Mouse (Mus musculus) midbrain, embryonic 15.5 days (tissue): ENCODE results near the gene Spo11. TPM values are rescaled to one million over a fixed set of nuclear protein-coding genes. Genes with fewer than 3 reads are reported as not detected.

Experiments
- ATAC-seq: fragments of 200-750 bp; cut with Nextera tagmentation; replicated peaks from 2 replicates; pipeline ENCODE4 v1.8.0; 2017; ENCODE audit warnings: moderate TSS enrichment
- H3K27ac ChIP-seq: fragments of 300-500 bp; sonication (generic); 2 replicates; pipeline ENCODE4 v1.5.1; 2015; ENCODE audit warnings: mild to moderate bottlenecking, inconsistent platforms
- H3K27me3 ChIP-seq: fragments of 300-500 bp; sonication (generic); replicated peaks from 2 replicates; pipeline ENCODE4 v1.6.1; 2015; ENCODE audit warnings: inconsistent platforms
- H3K36me3 ChIP-seq: fragments of 300-500 bp; sonication (generic); replicated peaks from 2 replicates; pipeline ENCODE4 v1.6.1; 2015; ENCODE audit warnings: inconsistent platforms
- H3K4me1 ChIP-seq: fragments of 300-500 bp; sonication (generic); 2 replicates; pipeline ENCODE4 v1.6.1; 2015; ENCODE audit warnings: inconsistent platforms
- H3K4me2 ChIP-seq: fragments of 300-500 bp; sonication (generic); 2 replicates; pipeline ENCODE4 v1.6.1; 2015; ENCODE audit warnings: inconsistent platforms, mild to moderate bottlenecking, moderate library complexity
- H3K4me3 ChIP-seq: fragments of 300-500 bp; sonication (generic); 2 replicates; pipeline ENCODE4 v1.5.1; 2015; ENCODE audit warnings: mild to moderate bottlenecking, inconsistent platforms
- H3K9ac ChIP-seq: fragments of 300-500 bp; sonication (generic); 2 replicates; pipeline ENCODE4 v1.6.1; 2015; ENCODE audit warnings: mild to moderate bottlenecking, inconsistent platforms
- H3K9me3 ChIP-seq: fragments of 300-500 bp; sonication (generic); 2 replicates; pipeline ENCODE4 v1.6.1; 2016; ENCODE audit warnings: inconsistent platforms
- WGBS: fragments of 180-500 bp; shearing (Covaris S2); methylation state at CpG from one replicate; pipeline ENCODE4 v1.1.7; 2015; ENCODE audit warnings: mixed read lengths; 5-methylcytosine and 5-hydroxymethylcytosine counted together
- polyA plus RNA-seq: library from polyadenylated mRNA; unstranded; fragments of >200 nt; fragmentation: Nextera tagmentation; extraction: Ambion mirVana; gene quantifications from 2 replicates; pipeline ENCODE4 v1.2.1, GENCODE M21; 2015

The Spo11 gene
- polyA plus RNA-seq, 1 experiment from 2014 or later, result 1.4 TPM

DNA sequence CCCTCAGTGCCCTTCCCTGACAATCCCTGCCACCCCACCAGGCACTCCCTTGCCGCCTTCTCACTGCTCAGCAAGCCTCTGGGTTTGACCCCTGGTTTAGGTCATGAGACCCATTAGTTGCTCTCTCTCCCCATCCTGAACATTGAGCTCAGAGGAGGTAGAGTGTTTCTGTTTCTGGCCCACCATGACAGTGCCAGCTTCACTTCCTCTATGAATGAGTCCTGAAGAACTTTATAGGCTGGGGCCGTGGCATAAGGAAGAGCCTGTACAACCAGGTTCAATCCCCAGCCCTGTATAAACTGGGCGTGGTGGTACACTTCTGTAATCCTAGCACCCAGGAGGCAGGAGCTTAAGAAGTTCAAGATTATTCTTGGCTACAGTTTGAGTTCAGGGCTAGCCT lies 63.3 kb downstream of the Spo11 start:
- no peaks in the 10 kb centered on the region for H3K36me3 ChIP-seq
- H3K4me3 ChIP-seq, result no peak overlapping the region
- H3K27ac ChIP-seq, result no peak overlapping the region
- ATAC-seq, result no peak
- H3K9ac ChIP-seq, result no peak overlapping the region
- no peak overlapping the region for H3K4me2 ChIP-seq
- H3K4me1 ChIP-seq, result no peaks in the 10 kb centered on the region
- 88% methylated on average over 3 of the region's 3 CpGs for WGBS
- no peaks in the 10 kb centered on the region for H3K9me3 ChIP-seq
- no peaks in the 10 kb centered on the region for H3K27me3 ChIP-seq

DNA sequence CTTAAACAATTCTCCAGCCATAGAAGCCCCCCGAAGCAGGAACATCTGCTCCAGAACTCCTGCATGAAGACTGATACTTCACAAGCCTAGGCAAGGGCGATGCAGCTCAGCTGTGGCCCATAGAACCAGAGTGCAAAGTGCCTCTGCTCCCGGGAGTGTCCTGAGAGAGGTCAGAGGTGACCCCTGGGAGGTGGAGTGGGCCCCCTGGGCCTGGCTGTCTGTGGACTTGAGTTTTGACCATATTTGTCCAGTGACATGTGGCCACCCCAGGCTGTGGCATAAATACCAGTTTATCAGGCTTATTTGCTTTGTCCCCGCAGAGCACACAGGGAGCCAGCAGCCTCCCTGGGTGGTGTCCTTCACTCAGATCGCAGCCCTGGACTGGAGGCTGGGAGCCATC lies 63.7 kb downstream of the Spo11 start:
- H3K9me3 ChIP-seq, result no peaks in the 10 kb centered on the region
- no peak for ATAC-seq
- H3K9ac ChIP-seq, result no peak overlapping the region
- H3K4me1 ChIP-seq, result no peaks in the 10 kb centered on the region
- H3K4me3 ChIP-seq, result no peak overlapping the region
- no peak overlapping the region for H3K27ac ChIP-seq
- WGBS, result 66% methylated on average over 5 of the region's 5 CpGs
- no peaks in the 10 kb centered on the region for H3K36me3 ChIP-seq
- H3K27me3 ChIP-seq, result no peaks in the 10 kb centered on the region
- no peak overlapping the region for H3K4me2 ChIP-seq

DNA sequence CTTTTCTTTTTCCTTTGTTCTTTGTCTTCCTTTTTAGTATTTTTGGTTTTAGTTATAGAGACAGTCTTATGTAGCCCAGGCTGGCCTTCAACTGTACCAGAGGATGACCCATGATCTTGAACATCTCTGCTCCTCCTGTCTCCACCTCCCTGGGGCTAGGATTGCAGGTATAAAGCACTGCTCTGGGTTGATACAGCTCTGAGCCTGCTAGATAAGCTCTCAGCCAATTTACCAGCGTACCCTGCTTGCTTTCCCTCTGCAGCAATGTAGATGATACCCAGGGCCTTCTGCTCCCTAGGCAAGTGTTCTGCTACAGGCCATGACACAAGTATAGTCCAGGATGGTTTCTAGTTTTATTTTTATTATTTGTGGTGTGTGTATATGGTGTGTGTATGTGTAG lies 64.4 kb downstream of the Spo11 start:
- whole genome bisulfite sequencing, result 84% methylated on average over 1 of the region's 1 CpGs
- H3K9me3 ChIP-seq, result no peaks in the 10 kb centered on the region
- H3K4me3 ChIP-seq, result no peak overlapping the region
- no peaks in the 10 kb centered on the region for H3K36me3 ChIP-seq
- ATAC-seq, result no peak
- no peak overlapping the region for H3K4me2 ChIP-seq
- no peak overlapping the region for H3K27ac ChIP-seq
- no peak overlapping the region for H3K9ac ChIP-seq
- no peaks in the 10 kb centered on the region for H3K27me3 ChIP-seq
- no peaks in the 10 kb centered on the region for H3K4me1 ChIP-seq

- no peak overlapping the region for H3K9ac ChIP-seq
- 56% methylated on average over 11 of the region's 11 CpGs for WGBS
Observed at GRCm38 (mm10) chr2:173042504-173043162, 65.1 kb downstream of the Spo11 start.

More at GRCm38 (mm10) chr2:173042504-173043162, 65.1 kb downstream of the Spo11 start:
- Histone ChIP-seq H3K27me3 (no peaks in the 10 kb centered on the region), H3K4me2 (no peak overlapping the region), H3K4me3 (no peak overlapping the region), H3K27ac (no peak overlapping the region), H3K36me3 (no peaks in the 10 kb centered on the region), H3K4me1 (no peaks in the 10 kb centered on the region), H3K9me3 (no peaks in the 10 kb centered on the region)
- ATAC-seq, result no peak

Other genes with a start within 250 kb of the Spo11 start
- 14.3 and 17.2 TPM in 2 replicates for gene Bmp7, start 37.4 kb upstream of the Spo11 start, polyA plus RNA-seq
- gene Rae1, start 22.4 kb downstream of the Spo11 start, polyA plus RNA-seq, result 118 and 126 TPM in 2 replicates
- 13.8 and 16.3 TPM in 2 replicates for gene Rbm38, start 42.8 kb downstream of the Spo11 start, polyA plus RNA-seq
- gene Ctcfl, start 141.8 kb downstream of the Spo11 start, polyA plus RNA-seq, result 0.05 and 0.14 TPM in 2 replicates
- not detected in 2 replicates for gene Pck1, start 175.3 kb downstream of the Spo11 start, polyA plus RNA-seq
- gene Zbp1, start 241.2 kb downstream of the Spo11 start, polyA plus RNA-seq, result 0.22 and 1.1 TPM in 2 replicates